Mouse (Mus musculus): Measurements from ENCODE around the gene Plgrkt. TPM values are rescaled to one million over a fixed set of nuclear protein-coding genes. Genes with fewer than 3 reads are reported as not detected.

Gene Plgrkt
- polyA plus RNA-seq, 1 experiment from 2014 or later = 52.9 TPM

GRCm38 (mm10) chr19:29399786-29400185 is 32.6 kb upstream of the Plgrkt start:
- Histone ChIP-seq H3K4me2 (no peak overlapping the region), H3K9ac (no peak overlapping the region), H3K4me1 (no peaks in the 10 kb centered on the region), H3K4me3 (replicated peaks) (no peak overlapping the region), H3K9me3 (replicated peaks) (peaks cover 6% of the 10 kb centered on the region; the same call in 1 of the 2 replicates), H3K27ac (no peak overlapping the region), H3K27me3 (no peaks in the 10 kb centered on the region), H3K36me3 (no peaks in the 10 kb centered on the region)
- ATAC-seq (replicated peaks; ENCODE audit: low FRiP score) = no peak
- WGBS = 91% methylated on average over 4 of the region's 4 CpGs

GRCm38 (mm10) chr19:29396353-29396752 is 29.2 kb upstream of the Plgrkt start:
- Histone ChIP-seq H3K9ac (no peak overlapping the region), H3K9me3 (replicated peaks) (peaks cover 6% of the 10 kb centered on the region; the same call in 1 of the 2 replicates), H3K36me3 (no peaks in the 10 kb centered on the region), H3K4me3 (replicated peaks) (no peak overlapping the region), H3K4me2 (no peak overlapping the region), H3K4me1 (no peaks in the 10 kb centered on the region), H3K27ac (no peak overlapping the region), H3K27me3 (no peaks in the 10 kb centered on the region)
- 33% methylated on average over 1 of the region's 1 CpGs for WGBS
- ATAC-seq (replicated peaks; ENCODE audit: low FRiP score) = no peak

- 96% methylated on average over 2 of the region's 2 CpGs for WGBS
- Histone ChIP-seq H3K4me3 (replicated peaks) (no peak overlapping the region), H3K27me3 (no peaks in the 10 kb centered on the region), H3K9ac (no peak overlapping the region), H3K9me3 (replicated peaks) (peaks cover 6% of the 10 kb centered on the region; the same call in 1 of the 2 replicates), H3K36me3 (no peaks in the 10 kb centered on the region), H3K27ac (no peak overlapping the region), H3K4me1 (no peaks in the 10 kb centered on the region), H3K4me2 (no peak overlapping the region)
- no peak for ATAC-seq (replicated peaks; ENCODE audit: low FRiP score)
Measured at GRCm38 (mm10) chr19:29394721-29395120, 27.5 kb upstream of the Plgrkt start.

- Histone ChIP-seq H3K27me3 (no peaks in the 10 kb centered on the region), H3K9me3 (replicated peaks) (0 out of 2 replicates have a peak, but pooled peaks cover 4% of the 10 kb centered on the region), H3K27ac (no peak overlapping the region), H3K36me3 (no peaks in the 10 kb centered on the region), H3K4me1 (no peaks in the 10 kb centered on the region), H3K4me2 (no peak overlapping the region), H3K9ac (no peak overlapping the region), H3K4me3 (replicated peaks) (no peak overlapping the region)
- ATAC-seq (replicated peaks; ENCODE audit: low FRiP score) = no peak
- WGBS = 88% methylated on average over 9 of the region's 9 CpGs
Measured at GRCm38 (mm10) chr19:29393333-29393732, 26.1 kb upstream of the Plgrkt start.

GRCm38 (mm10) chr19:29391279-29391678 is 24.1 kb upstream of the Plgrkt start:
- Histone ChIP-seq H3K9ac (no peak overlapping the region), H3K4me3 (replicated peaks) (no peak overlapping the region), H3K4me1 (no peaks in the 10 kb centered on the region), H3K27me3 (no peaks in the 10 kb centered on the region), H3K4me2 (no peak overlapping the region), H3K9me3 (replicated peaks) (no peaks in the 10 kb centered on the region), H3K36me3 (no peaks in the 10 kb centered on the region), H3K27ac (no peak overlapping the region)
- 58% methylated on average over 4 of the region's 4 CpGs for WGBS
- ATAC-seq (replicated peaks; ENCODE audit: low FRiP score) = no peak

GRCm38 (mm10) chr19:29390483-29390882 is 23.3 kb upstream of the Plgrkt start:
- Histone ChIP-seq H3K4me3 (replicated peaks) (no peak overlapping the region), H3K9ac (no peak overlapping the region), H3K36me3 (no peaks in the 10 kb centered on the region), H3K9me3 (replicated peaks) (no peaks in the 10 kb centered on the region), H3K27ac (no peak overlapping the region), H3K4me2 (no peak overlapping the region), H3K27me3 (no peaks in the 10 kb centered on the region), H3K4me1 (no peaks in the 10 kb centered on the region)
- ATAC-seq (replicated peaks; ENCODE audit: low FRiP score) = no peak
- 44% methylated on average over 5 of the region's 5 CpGs for WGBS

GRCm38 (mm10) chr19:29388818-29389217 is 21.6 kb upstream of the Plgrkt start:
- Histone ChIP-seq H3K4me3 (replicated peaks) (no peak overlapping the region), H3K9ac (no peak overlapping the region), H3K9me3 (replicated peaks) (no peaks in the 10 kb centered on the region), H3K27me3 (no peaks in the 10 kb centered on the region), H3K4me2 (no peak overlapping the region), H3K36me3 (no peaks in the 10 kb centered on the region), H3K27ac (no peak overlapping the region), H3K4me1 (no peaks in the 10 kb centered on the region)
- ATAC-seq (replicated peaks; ENCODE audit: low FRiP score) = no peak
- WGBS = 91% methylated on average over 1 of the region's 1 CpGs

- H3K9me3 ChIP-seq (replicated peaks) = no peaks in the 10 kb centered on the region
- no peak overlapping the region for H3K4me2 ChIP-seq
- no peaks in the 10 kb centered on the region for H3K27me3 ChIP-seq
- WGBS = 81% methylated on average over 4 of the region's 4 CpGs
- no peak for ATAC-seq (replicated peaks; ENCODE audit: low FRiP score)
- no peak overlapping the region for H3K4me3 ChIP-seq (replicated peaks)
- no peak overlapping the region for H3K9ac ChIP-seq
- H3K4me1 ChIP-seq = no peaks in the 10 kb centered on the region
- no peaks in the 10 kb centered on the region for H3K36me3 ChIP-seq
- H3K27ac ChIP-seq = no peak overlapping the region
Measured at GRCm38 (mm10) chr19:29385822-29386221, 18.6 kb upstream of the Plgrkt start.

- no peak for ATAC-seq (replicated peaks; ENCODE audit: low FRiP score)
- Histone ChIP-seq H3K4me2 (no peak overlapping the region), H3K9me3 (replicated peaks) (no peaks in the 10 kb centered on the region), H3K4me3 (replicated peaks) (no peak overlapping the region), H3K36me3 (no peaks in the 10 kb centered on the region), H3K4me1 (no peaks in the 10 kb centered on the region), H3K27me3 (no peaks in the 10 kb centered on the region), H3K27ac (no peak overlapping the region), H3K9ac (no peak overlapping the region)
- 89% methylated on average over 6 of the region's 6 CpGs for WGBS
Measured at GRCm38 (mm10) chr19:29384994-29385393, 17.8 kb upstream of the Plgrkt start.

GRCm38 (mm10) chr19:29384412-29384811 is 17.2 kb upstream of the Plgrkt start:
- no peak for ATAC-seq (replicated peaks; ENCODE audit: low FRiP score)
- no peak overlapping the region for H3K27ac ChIP-seq
- 88% methylated on average over 9 of the region's 9 CpGs for WGBS
- H3K4me2 ChIP-seq = no peak overlapping the region
- H3K4me3 ChIP-seq (replicated peaks) = no peak overlapping the region
- H3K27me3 ChIP-seq = no peaks in the 10 kb centered on the region
- H3K9ac ChIP-seq = no peak overlapping the region
- no peaks in the 10 kb centered on the region for H3K9me3 ChIP-seq (replicated peaks)
- no peaks in the 10 kb centered on the region for H3K36me3 ChIP-seq
- H3K4me1 ChIP-seq = no peaks in the 10 kb centered on the region

GRCm38 (mm10) chr19:29383368-29383767 is 16.2 kb upstream of the Plgrkt start:
- Histone ChIP-seq H3K27ac (no peak overlapping the region), H3K9ac (no peak overlapping the region), H3K27me3 (no peaks in the 10 kb centered on the region), H3K4me2 (no peak overlapping the region), H3K4me3 (replicated peaks) (no peak overlapping the region), H3K9me3 (replicated peaks) (no peaks in the 10 kb centered on the region), H3K4me1 (no peaks in the 10 kb centered on the region), H3K36me3 (no peaks in the 10 kb centered on the region)
- no peak for ATAC-seq (replicated peaks; ENCODE audit: low FRiP score)
- WGBS = 88% methylated on average over 5 of the region's 5 CpGs

- H3K9ac ChIP-seq = no peak overlapping the region
- no peak for ATAC-seq (replicated peaks; ENCODE audit: low FRiP score)
- no peak overlapping the region for H3K27ac ChIP-seq
- H3K4me1 ChIP-seq = no peaks in the 10 kb centered on the region
- no peaks in the 10 kb centered on the region for H3K27me3 ChIP-seq
- H3K9me3 ChIP-seq (replicated peaks) = no peaks in the 10 kb centered on the region
- no peak overlapping the region for H3K4me2 ChIP-seq
- WGBS = 80% methylated on average over 14 of the region's 14 CpGs
- no peaks in the 10 kb centered on the region for H3K36me3 ChIP-seq
- no peak overlapping the region for H3K4me3 ChIP-seq (replicated peaks)
Measured at GRCm38 (mm10) chr19:29379839-29380603, 12.8 kb upstream of the Plgrkt start.

- Histone ChIP-seq H3K9ac (no peak overlapping the region), H3K36me3 (no peaks in the 10 kb centered on the region), H3K4me3 (replicated peaks) (no peak overlapping the region), H3K9me3 (replicated peaks) (no peaks in the 10 kb centered on the region), H3K4me2 (no peak overlapping the region), H3K27me3 (no peaks in the 10 kb centered on the region), H3K27ac (no peak overlapping the region), H3K4me1 (no peaks in the 10 kb centered on the region)
- no peak for ATAC-seq (replicated peaks; ENCODE audit: low FRiP score)
- 77% methylated on average over 3 of the region's 3 CpGs for WGBS
Measured at GRCm38 (mm10) chr19:29376382-29376781, 9.2 kb upstream of the Plgrkt start.

All from kidney, embryonic 15.5 days (tissue).